ENCODE assay signal across 7 mouse cellular contexts in genomic region chr1:75547351-75547750, GRCm38 (mm10). TPM values are rescaled to one million over a fixed set of nuclear protein-coding genes. Genes with fewer than 3 reads are reported as not detected.
DNase-seq lines count a peak whose midpoint lies in the region; ATAC-seq and TF ChIP-seq lines count a peak whose summit lies in the region.

No protein-coding gene starts in this region.

- H3K4me3 ChIP-seq in kidney, embryonic 16.5 days (ENCODE audit: low read length), result peak overlapping the region; percentile 80
- peak overlapping the region; percentile 60; the same call in 1 of the 2 replicates for H3K4me3 ChIP-seq in forebrain, embryonic 13.5 days
- no peak overlapping the region for H3K4me3 ChIP-seq in intestine, postnatal 0 days (ENCODE audit: low read depth, low read length)
- H3K4me3 ChIP-seq in olfactory bulb, adult 2 months (ENCODE audit: insufficient read depth, low read depth, low read length), result peak overlapping the region; percentile 97

- peaks cover 15% of the 10 kb centered on the region; the same call in 1 of the 2 replicates for H3K36me3 ChIP-seq in kidney, embryonic 16.5 days (ENCODE audit: insufficient read depth, low read length)
- peaks cover 37% of the 10 kb centered on the region for H3K36me3 ChIP-seq in forebrain, embryonic 13.5 days (ENCODE audit: poor library complexity, severe bottlenecking)
- peaks cover 5% of the 10 kb centered on the region; the same call in 1 of the 2 replicates for H3K36me3 ChIP-seq in intestine, postnatal 0 days (ENCODE audit: control insufficient read depth, insufficient read depth)

- H3K9me3 ChIP-seq in kidney, embryonic 16.5 days (ENCODE audit: low read length), result no peaks in the 10 kb centered on the region
- no peaks in the 10 kb centered on the region for H3K9me3 ChIP-seq in forebrain, embryonic 13.5 days (replicated peaks)
- no peaks in the 10 kb centered on the region for H3K9me3 ChIP-seq in intestine, postnatal 0 days (ENCODE audit: control insufficient read depth)

- H3K9ac ChIP-seq in kidney, embryonic 16.5 days (replicated peaks; ENCODE audit: low read length), result no peak overlapping the region
- H3K9ac ChIP-seq in forebrain, embryonic 13.5 days, result no peak overlapping the region
- H3K9ac ChIP-seq in intestine, postnatal 0 days (ENCODE audit: low read depth, low read length), result no peak overlapping the region

- H3K4me1 ChIP-seq in kidney, embryonic 16.5 days (ENCODE audit: insufficient read depth, low read length), result peaks cover 14% of the 10 kb centered on the region
- H3K4me1 ChIP-seq in forebrain, embryonic 13.5 days, result peaks cover 14% of the 10 kb centered on the region
- 0 out of 2 replicates have a peak, but pooled peaks cover 2% of the 10 kb centered on the region for H3K4me1 ChIP-seq in intestine, postnatal 0 days (replicated peaks; ENCODE audit: control insufficient read depth, insufficient read depth, low read length)
- peaks cover 50% of the 10 kb centered on the region for H3K4me1 ChIP-seq in olfactory bulb, adult 2 months (ENCODE audit: control insufficient read depth, insufficient read depth, low read length)

- no peak overlapping the region for H3K27ac ChIP-seq in kidney, embryonic 16.5 days (ENCODE audit: low read length)
- H3K27ac ChIP-seq in forebrain, embryonic 13.5 days, result no peak overlapping the region
- H3K27ac ChIP-seq in intestine, postnatal 0 days (ENCODE audit: low read depth, low read length), result no peak overlapping the region
- H3K27ac ChIP-seq in olfactory bulb, adult 2 months (ENCODE audit: insufficient read depth, low read depth, low read length), result no peak overlapping the region

- H3K4me2 ChIP-seq in kidney, embryonic 16.5 days (replicated peaks; ENCODE audit: low read depth, low read length), result peak overlapping the region; percentile 81
- peak overlapping the region; percentile 72 for H3K4me2 ChIP-seq in forebrain, embryonic 13.5 days
- peak overlapping the region; percentile 93; the same call in 1 of the 2 replicates for H3K4me2 ChIP-seq in intestine, postnatal 0 days (replicated peaks; ENCODE audit: low read depth)

- no peak for TF ChIP-seq CTCF in intestine, postnatal 0 days (IDR thresholded peaks at IDR 0.05; ENCODE audit: low read depth)
- TF ChIP-seq CTCF in olfactory bulb, adult 2 months (IDR thresholded peaks at IDR 0.05; ENCODE audit: insufficient read depth, low read depth, low read length), result no peak

- ATAC-seq in kidney, embryonic 16.5 days (ENCODE audit: low FRiP score, low TSS enrichment), result no peak
- no peak for ATAC-seq in forebrain, embryonic 13.5 days
- no peak for ATAC-seq in intestine, postnatal 0 days

- no peaks in the 10 kb centered on the region for H3K27me3 ChIP-seq in kidney, embryonic 16.5 days (ENCODE audit: insufficient read depth, low read length)
- H3K27me3 ChIP-seq in forebrain, embryonic 13.5 days, result no peaks in the 10 kb centered on the region
- no peaks in the 10 kb centered on the region for H3K27me3 ChIP-seq in intestine, postnatal 0 days (replicated peaks; ENCODE audit: control insufficient read depth, insufficient read depth, low read length)

- DNase-seq in kidney, adult 8-10 months, result no peak
- DNase-seq in cerebellum, adult 11 months, result no peak
- DNase-seq in embryo, embryonic 10.5 days (ENCODE audit: low spot score), result no peak

- TF ChIP-seq POLR2A in olfactory bulb, adult 2 months (IDR thresholded peaks at IDR 0.05; ENCODE audit: insufficient read depth, low read depth, low read length), result no peak

- 95% methylated on average over 13 of the region's 13 CpGs for WGBS in kidney, embryonic 16.5 days
- 96% methylated on average over 13 of the region's 13 CpGs for WGBS in forebrain, embryonic 13.5 days
- WGBS in intestine, postnatal 0 days, result 96% methylated on average over 13 of the region's 13 CpGs
- 94% methylated on average over 13 of the region's 13 CpGs for WGBS in olfactory bulb, adult 2 months

RNA-seq across cellular contexts. Expression of gene Slc4a3, which starts 1.3 kb away (rescaled TPM):
- 24.5 and 24.9 TPM in 2 replicates for polyA plus RNA-seq in kidney, embryonic 16.5 days (2015; fragmentation: Nextera tagmentation; extraction: Ambion mirVana)
- polyA plus RNA-seq in forebrain, embryonic 13.5 days (2015; fragmentation: Nextera tagmentation; extraction: Ambion mirVana), result 20.9 and 25.3 TPM in 2 replicates
- polyA plus RNA-seq in intestine, postnatal 0 days (2015; fragmentation: Nextera tagmentation; extraction: Ambion mirVana), result 4.0 and 6.2 TPM in 2 replicates
- not detected in 2 replicates for polyA plus RNA-seq in olfactory bulb, adult 2 months (2012; ENCODE audit: insufficient read depth, insufficient read length, low replicate concordance, missing spikeins)

RNA-seq across cellular contexts. Expression of gene Stk11ip, which starts 26.0 kb away (rescaled TPM):
- polyA plus RNA-seq in kidney, embryonic 16.5 days (2015; fragmentation: Nextera tagmentation; extraction: Ambion mirVana), result 28.8 and 30.6 TPM in 2 replicates
- 16.3 and 19.4 TPM in 2 replicates for polyA plus RNA-seq in forebrain, embryonic 13.5 days (2015; fragmentation: Nextera tagmentation; extraction: Ambion mirVana)
- polyA plus RNA-seq in intestine, postnatal 0 days (2015; fragmentation: Nextera tagmentation; extraction: Ambion mirVana), result 9.7 and 11.2 TPM in 2 replicates
- polyA plus RNA-seq in olfactory bulb, adult 2 months (2012; ENCODE audit: insufficient read depth, insufficient read length, low replicate concordance, missing spikeins), result not detected in 2 replicates

RNA-seq across cellular contexts. Expression of gene Inha, which starts 40.5 kb away (rescaled TPM):
- 7.8 and 10.7 TPM in 2 replicates for polyA plus RNA-seq in kidney, embryonic 16.5 days (2015; fragmentation: Nextera tagmentation; extraction: Ambion mirVana)
- 5.8 and 8.0 TPM in 2 replicates for polyA plus RNA-seq in forebrain, embryonic 13.5 days (2015; fragmentation: Nextera tagmentation; extraction: Ambion mirVana)
- 3.2 and 3.3 TPM in 2 replicates for polyA plus RNA-seq in intestine, postnatal 0 days (2015; fragmentation: Nextera tagmentation; extraction: Ambion mirVana)
- not detected in 2 replicates for polyA plus RNA-seq in olfactory bulb, adult 2 months (2012; ENCODE audit: insufficient read depth, insufficient read length, low replicate concordance, missing spikeins)

RNA-seq across cellular contexts. Expression of gene Obsl1, which starts 41.1 kb away (rescaled TPM):
- polyA plus RNA-seq in kidney, embryonic 16.5 days (2015; fragmentation: Nextera tagmentation; extraction: Ambion mirVana), result 55.7 and 60.9 TPM in 2 replicates
- polyA plus RNA-seq in forebrain, embryonic 13.5 days (2015; fragmentation: Nextera tagmentation; extraction: Ambion mirVana), result 15.5 and 17.2 TPM in 2 replicates
- polyA plus RNA-seq in intestine, postnatal 0 days (2015; fragmentation: Nextera tagmentation; extraction: Ambion mirVana), result 17.1 and 17.6 TPM in 2 replicates
- not detected in 2 replicates for polyA plus RNA-seq in olfactory bulb, adult 2 months (2012; ENCODE audit: insufficient read depth, insufficient read length, low replicate concordance, missing spikeins)
